Mouse (Mus musculus) lung, adult 2 months (tissue): ENCODE results near the gene Ptprj.

Experiments used
- CTCF ChIP-seq: fragments of 200-500 bp; IDR thresholded peaks from 2 replicates; pipeline ENCODE4 v1.5.1; 2011; ENCODE audit warnings: mild to moderate bottlenecking, low read length, control low read depth; ENCODE audit not compliant: insufficient read depth
- POLR2A ChIP-seq: fragments of 200-500 bp; IDR thresholded peaks from 2 replicates; pipeline ENCODE4 v1.6.1; 2011; ENCODE audit warnings: low read depth, mild to moderate bottlenecking, control low read depth, low read length, borderline replicate concordance; ENCODE audit errors: extremely low read depth

DNA sequence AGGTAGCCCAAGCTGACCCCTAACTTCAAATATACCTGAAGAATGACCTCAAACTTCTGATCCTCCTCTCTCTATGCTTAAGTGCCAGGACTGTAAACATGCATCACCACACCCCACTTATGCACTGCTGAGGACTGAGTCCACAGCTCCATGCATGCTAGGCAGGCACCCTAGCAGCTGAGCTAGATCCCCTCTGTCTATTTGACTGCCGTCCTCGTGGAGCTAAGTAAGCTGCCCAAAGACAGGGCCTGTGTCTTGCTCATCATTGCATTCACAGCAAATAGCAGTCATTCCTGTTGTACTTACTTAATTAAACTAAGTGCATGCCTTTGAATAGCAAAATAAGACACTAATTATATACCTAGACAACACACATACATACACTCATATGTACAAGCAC is 2.4 kb upstream of the Ptprj start:
- TF ChIP-seq POLR2A (no peak), CTCF (no peak)
